Mouse (Mus musculus): ENCODE results near the gene Mrgprx2. TPM values are rescaled to one million over a fixed set of nuclear protein-coding genes. Genes with fewer than 3 reads are reported as not detected.
"Not testable (repeated sequence)": the region's sequence is repeated elsewhere in the genome, so short reads cannot be mapped to it uniquely, and the experiment has no call there.

Mrgprx2 gene
- total RNA-seq (2014; fragmentation: Nextera tagmentation): not detected in 2 replicates
- not detected in 2 replicates for total RNA-seq (2017)

GRCm38 (mm10) chr7:48499221-48499620, at the start of gene Mrgprx2:
TSS of gene Mrgprx2 (minus strand) at chr7:48499321.
- no peak for ATAC-seq (replicated peaks; ENCODE audit: poor library complexity, severe bottlenecking)

GRCm38 (mm10) chr7:48456242-48456641, 42.9 kb downstream of the Mrgprx2 start, which contains the start of gene Mrgprb1:
TSS of gene Mrgprb1 (minus strand) at chr7:48456342.
- ATAC-seq (replicated peaks; ENCODE audit: poor library complexity, severe bottlenecking): no peak

DNA sequence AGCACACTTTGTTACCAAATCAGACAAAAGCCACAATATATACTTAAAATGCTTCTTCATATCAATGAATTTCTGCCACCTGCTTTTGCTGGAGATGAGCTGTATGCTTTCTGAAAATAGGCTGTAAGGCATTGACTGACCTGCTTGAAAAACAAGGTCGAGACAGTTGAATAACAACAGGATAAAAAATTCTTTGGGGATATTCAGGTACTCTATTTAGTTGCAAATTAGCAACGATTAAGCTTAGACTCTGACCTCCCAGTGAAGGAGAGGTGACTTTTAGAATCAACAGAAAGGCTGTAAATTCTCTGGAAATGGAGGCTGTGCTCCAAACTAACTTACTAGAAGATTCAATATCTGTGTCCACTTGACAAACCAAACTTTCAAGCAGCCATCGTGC, 62.5 kb downstream of the Mrgprx2 start:
- ATAC-seq (replicated peaks; ENCODE audit: poor library complexity, severe bottlenecking): no peak

- ATAC-seq (replicated peaks; ENCODE audit: poor library complexity, severe bottlenecking): not testable (repeated sequence)
These were observed 63.2 kb downstream of the Mrgprx2 start for GRCm38 (mm10) chr7:48435936-48436335.

Other genes starting within 250 kb of the Mrgprx2 start
- gene Mrgprb8, start 110.8 kb downstream of the Mrgprx2 start, total RNA-seq (2014; fragmentation: Nextera tagmentation): not detected in 2 replicates
- gene Mrgprb8, start 110.8 kb downstream of the Mrgprx2 start, total RNA-seq (2017): not detected in 2 replicates
- not detected in 2 replicates for gene Mrgprb1, start 43.0 kb downstream of the Mrgprx2 start, total RNA-seq (2014; fragmentation: Nextera tagmentation)
- not detected in 2 replicates for gene Mrgprb1, start 43.0 kb downstream of the Mrgprx2 start, total RNA-seq (2017)
- not detected in 2 replicates for gene Mrgprb2, start 58.8 kb upstream of the Mrgprx2 start, total RNA-seq (2014; fragmentation: Nextera tagmentation)
- not detected in 2 replicates for gene Mrgprb2, start 58.8 kb upstream of the Mrgprx2 start, total RNA-seq (2017)
- not detected in 2 replicates for gene Mrgprb3, start 144.5 kb upstream of the Mrgprx2 start, total RNA-seq (2014; fragmentation: Nextera tagmentation)
- not detected in 2 replicates for gene Mrgprb3, start 144.5 kb upstream of the Mrgprx2 start, total RNA-seq (2017)

Data from granulocyte monocyte progenitor cell, adult 5-6 weeks (primary cell).